Mouse (Mus musculus) lung, adult 2 months (tissue): ENCODE data around the gene Cd300c2. TPM values are rescaled to one million over a fixed set of nuclear protein-coding genes. Genes with fewer than 3 reads are reported as not detected.
A peak's percentile ranks its signal among the peaks of the same experiment; 100 is the strongest.
"Not testable (repeated sequence)": the region's sequence is repeated elsewhere in the genome, so short reads cannot be mapped to it uniquely, and the experiment has no call there.

Source experiments
- DNase-seq: peaks from one replicate; pipeline ENCODE4 v3.0.0; 2022
- H3K4me1 ChIP-seq: fragments of 200-500 bp; 2 replicates; pipeline ENCODE4 v1.6.1; 2011; ENCODE audit warnings: low read length; ENCODE audit not compliant: control insufficient read depth, insufficient read depth
- H3K4me3 ChIP-seq: fragments of 200-500 bp; replicated peaks from 2 replicates; pipeline ENCODE3; 2011; ENCODE audit warnings: low read depth, mild to moderate bottlenecking, control low read depth, low read length; ENCODE audit errors: extremely low read depth
- CTCF ChIP-seq: fragments of 200-500 bp; IDR thresholded peaks from 2 replicates; pipeline ENCODE4 v1.5.1; 2011; ENCODE audit warnings: mild to moderate bottlenecking, low read length, control low read depth; ENCODE audit not compliant: insufficient read depth
- POLR2A ChIP-seq: fragments of 200-500 bp; IDR thresholded peaks from 2 replicates; pipeline ENCODE4 v1.6.1; 2011; ENCODE audit warnings: low read depth, mild to moderate bottlenecking, control low read depth, low read length, borderline replicate concordance; ENCODE audit errors: extremely low read depth
- WGBS: fragments of 180-500 bp; shearing (Covaris S2); methylation state at CpG from one replicate; pipeline ENCODE4 v1.1.7; 2018; 5-methylcytosine and 5-hydroxymethylcytosine counted together
- polyA plus RNA-seq: library from polyadenylated mRNA; depleted of rRNA; stranded (reverse); fragments of >200 nt; gene quantifications from 2 replicates; pipeline ENCODE4 v1.2.3, GENCODE M21; 2012; rRNA removed

Cd300c2 gene
- polyA plus RNA-seq: 15.5 and 24.6 TPM in 2 replicates

GRCm38 (mm10) chr11:115001474-115002040, at the start of gene Cd300c2:
Cd300c2 (minus strand) TSS chr11:115001880.
- no peak for DNase-seq
- 57% methylated on average over 7 of the region's 7 CpGs for WGBS
- TF ChIP-seq CTCF (no peak), POLR2A (no peak)
- H3K4me3 ChIP-seq: no peak within 1 kb of the TSS
- H3K4me1 ChIP-seq: no peaks in the 10 kb centered on the region

GRCm38 (mm10) chr11:115049282-115049895, 47.7 kb upstream of the Cd300c2 start:
- 33% methylated on average over 3 of the region's 3 CpGs for WGBS
- no peak for DNase-seq
- Histone ChIP-seq H3K4me3 (no peak overlapping the region), H3K4me1 (no peaks in the 10 kb centered on the region)
- no peak for TF ChIP-seq POLR2A
- no peak for TF ChIP-seq CTCF

GRCm38 (mm10) chr11:115048259-115048658, 46.6 kb upstream of the Cd300c2 start, which contains the start of gene Cd300ld3:
Cd300ld3 (minus strand) TSS chr11:115048409.
- DNase-seq: no peak
- Histone ChIP-seq H3K4me1 (no peaks in the 10 kb centered on the region), H3K4me3 (no peak within 1 kb of the TSS)
- 48% methylated on average over 2 of the region's 2 CpGs for WGBS
- TF ChIP-seq POLR2A: no peak
- TF ChIP-seq CTCF: no peak

GRCm38 (mm10) chr11:115037669-115038068, 36.0 kb upstream of the Cd300c2 start, which contains the start of gene Cd300ld5:
Cd300ld5 (minus strand) TSS chr11:115037769.
- not testable (repeated sequence) for DNase-seq, H3K4me3 ChIP-seq, H3K4me1 ChIP-seq
- WGBS: no CpG with 5 or more reads among the region's 6 CpGs

- H3K4me3 ChIP-seq, DNase-seq, H3K4me1 ChIP-seq: not testable (repeated sequence)
- no CpG with 5 or more reads among the region's 6 CpGs for WGBS
These were observed 25.2 kb upstream of the Cd300c2 start, which contains the start of gene Cd300ld4 for GRCm38 (mm10) chr11:115026912-115027311. Cd300ld4 (minus strand) TSS chr11:115027012.

- H3K4me1 ChIP-seq, DNase-seq, H3K4me3 ChIP-seq: not testable (repeated sequence)
- WGBS: no CpG with 5 or more reads among the region's 7 CpGs
These were observed 14.4 kb upstream of the Cd300c2 start, which contains the start of gene Cd300ld2 for GRCm38 (mm10) chr11:115016093-115016492. Cd300ld2 (minus strand) TSS chr11:115016193.

- WGBS: 67% methylated on average over 5 of the region's 5 CpGs
- no peak overlapping the region for H3K4me3 ChIP-seq
- H3K4me1 ChIP-seq: no peaks in the 10 kb centered on the region
- TF ChIP-seq POLR2A (0 out of 2 replicates have a peak, but pooled peaks have one; percentile 14), CTCF (no peak)
- peak; percentile 6 for DNase-seq
These were observed 2.4 kb upstream of the Cd300c2 start for GRCm38 (mm10) chr11:115004070-115004469.

- Histone ChIP-seq H3K4me3 (no peak within 1 kb of the TSS), H3K4me1 (no peaks in the 10 kb centered on the region)
- DNase-seq: no peak
- 57% methylated on average over 4 of the region's 4 CpGs for WGBS
- no peak for TF ChIP-seq CTCF
- TF ChIP-seq POLR2A: no peak
These were observed 11.9 kb downstream of the Cd300c2 start, which contains the start of gene Cd300ld for GRCm38 (mm10) chr11:114989793-114990192. Cd300ld (minus strand) TSS chr11:114989922.

GRCm38 (mm10) chr11:114981866-114982265, 19.8 kb downstream of the Cd300c2 start:
- TF ChIP-seq POLR2A (no peak), CTCF (no peak)
- Histone ChIP-seq H3K4me1 (no peaks in the 10 kb centered on the region), H3K4me3 (no peak overlapping the region)
- 59% methylated on average over 4 of the region's 4 CpGs for WGBS
- no peak for DNase-seq

GRCm38 (mm10) chr11:114972726-114973125, 29.0 kb downstream of the Cd300c2 start:
- Histone ChIP-seq H3K4me3 (no peak overlapping the region), H3K4me1 (no peaks in the 10 kb centered on the region)
- 73% methylated on average over 10 of the region's 10 CpGs for WGBS
- TF ChIP-seq POLR2A: no peak
- TF ChIP-seq CTCF: no peak
- no peak for DNase-seq
